Mouse (Mus musculus): ENCODE measurements around the gene Slc17a2. TPM values are rescaled to one million over a fixed set of nuclear protein-coding genes. Genes with fewer than 3 reads are reported as not detected.

Slc17a2 gene
- polyA plus RNA-seq (2012; rRNA removed; ENCODE audit: low replicate concordance) = not detected in 2 replicates

DNA sequence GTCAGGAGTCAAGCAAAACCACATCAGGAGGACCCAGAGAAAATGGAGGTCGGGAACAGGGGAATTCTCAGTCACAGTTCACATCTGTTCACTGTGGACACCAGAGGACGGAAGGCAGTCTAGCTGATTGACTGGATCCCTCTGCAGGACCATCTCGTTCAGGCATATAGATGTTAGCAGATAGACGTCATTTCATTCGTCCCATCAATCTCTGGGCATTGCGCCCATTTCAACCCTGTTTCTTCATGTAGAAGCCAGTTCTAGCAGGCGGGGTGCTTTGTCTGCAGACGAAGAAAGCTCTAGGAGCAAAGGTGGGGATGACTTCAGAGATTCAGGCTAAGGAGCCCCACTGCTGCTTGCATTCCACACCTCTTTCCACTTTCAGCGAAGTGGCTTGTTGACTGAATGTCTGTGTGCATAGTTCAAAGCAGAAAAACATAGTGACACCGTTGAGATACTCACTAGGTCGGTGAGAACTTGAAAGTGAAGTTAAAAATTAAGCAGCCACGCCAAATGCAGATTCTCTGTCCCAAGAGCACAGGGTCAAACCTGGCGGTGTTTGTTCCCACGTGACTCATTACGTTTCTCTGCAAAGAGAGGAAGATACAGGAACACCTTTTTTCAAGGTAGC lies at the start of gene Slc17a2:
Gene Slc17a2, plus strand, starts transcription at position 572 of the 631 bp plus-strand sequence.

DNA sequence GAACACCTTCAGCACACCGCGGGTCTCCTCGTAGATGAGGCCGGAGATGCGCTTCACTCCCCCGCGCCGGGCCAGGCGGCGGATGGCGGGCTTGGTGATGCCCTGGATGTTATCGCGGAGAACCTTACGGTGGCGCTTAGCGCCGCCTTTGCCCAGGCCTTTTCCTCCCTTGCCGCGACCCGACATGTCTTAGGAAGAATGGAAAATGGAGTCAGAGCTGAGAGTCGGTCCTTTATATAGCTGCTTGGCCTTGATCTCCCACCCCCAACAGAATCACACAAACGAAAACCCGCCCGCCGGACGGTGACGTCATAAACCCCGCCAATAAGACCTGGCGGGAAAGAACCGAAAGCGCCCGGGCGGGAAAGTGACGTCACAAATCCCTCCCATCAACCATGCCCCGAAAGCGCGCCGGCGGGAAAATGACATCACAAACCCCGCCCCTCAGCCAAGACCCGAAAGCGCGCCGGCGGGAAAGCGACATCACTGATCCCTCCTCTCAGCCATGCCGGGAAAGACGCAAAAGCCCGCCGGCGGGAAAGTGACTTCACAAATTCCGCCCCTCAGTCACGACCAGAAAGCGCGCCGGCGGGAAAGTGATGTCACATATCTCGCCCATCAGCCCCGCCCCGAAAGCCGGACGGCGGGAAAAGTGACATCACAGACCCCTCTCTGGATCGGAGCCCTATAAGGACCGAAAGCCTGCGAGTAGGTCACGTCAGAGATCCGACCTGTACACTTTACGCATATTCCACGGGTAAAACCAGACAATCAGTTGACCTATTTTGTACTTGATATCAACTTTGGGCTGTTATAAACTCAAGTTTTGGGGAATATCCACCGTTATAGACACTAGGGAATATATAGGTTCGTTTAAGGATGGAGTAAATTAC lies 45.6 kb upstream of the Slc17a2 start, which contains the start of gene Hist1h4a:
Gene Hist1h4a, minus strand, starts transcription at position 259 of the 893 bp plus-strand sequence.

DNA sequence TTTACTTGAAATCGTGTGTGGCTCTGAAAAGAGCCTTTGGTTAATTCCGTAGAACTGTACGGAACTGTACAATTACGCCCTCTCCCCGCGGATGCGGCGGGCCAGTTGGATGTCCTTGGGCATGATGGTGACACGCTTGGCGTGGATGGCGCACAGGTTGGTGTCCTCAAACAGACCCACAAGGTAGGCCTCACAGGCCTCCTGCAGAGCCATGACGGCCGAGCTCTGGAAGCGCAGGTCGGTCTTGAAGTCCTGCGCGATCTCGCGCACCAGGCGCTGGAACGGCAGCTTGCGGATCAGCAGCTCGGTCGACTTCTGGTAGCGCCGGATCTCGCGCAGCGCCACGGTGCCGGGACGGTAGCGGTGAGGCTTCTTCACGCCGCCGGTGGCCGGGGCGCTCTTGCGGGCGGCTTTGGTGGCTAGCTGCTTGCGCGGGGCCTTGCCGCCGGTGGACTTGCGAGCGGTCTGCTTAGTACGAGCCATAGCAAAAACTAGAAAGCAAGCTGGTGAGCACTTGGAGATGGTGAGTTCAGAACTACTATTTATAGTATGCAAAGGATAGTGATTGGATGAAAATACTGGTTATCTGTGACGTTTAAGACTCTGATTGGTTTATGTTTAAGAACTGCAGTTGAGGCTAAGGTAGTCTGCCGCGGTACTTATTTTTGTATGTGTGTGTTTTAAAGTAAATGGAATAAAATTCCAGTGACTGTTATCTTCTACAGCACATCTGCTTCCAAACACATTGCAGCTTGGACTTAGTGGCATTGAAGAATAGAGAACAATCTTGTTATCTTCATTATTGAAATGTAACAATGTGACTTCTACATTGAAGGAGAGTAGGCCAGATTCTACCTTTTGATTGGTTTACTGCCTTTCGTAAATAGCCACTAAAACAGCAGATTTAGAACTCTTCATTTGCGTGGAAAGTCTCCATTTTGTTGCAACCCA lies 44.6 kb upstream of the Slc17a2 start, which contains the start of gene Hist1h3a:
Gene Hist1h3a, minus strand, starts transcription at position 516 of the 951 bp plus-strand sequence.

DNA sequence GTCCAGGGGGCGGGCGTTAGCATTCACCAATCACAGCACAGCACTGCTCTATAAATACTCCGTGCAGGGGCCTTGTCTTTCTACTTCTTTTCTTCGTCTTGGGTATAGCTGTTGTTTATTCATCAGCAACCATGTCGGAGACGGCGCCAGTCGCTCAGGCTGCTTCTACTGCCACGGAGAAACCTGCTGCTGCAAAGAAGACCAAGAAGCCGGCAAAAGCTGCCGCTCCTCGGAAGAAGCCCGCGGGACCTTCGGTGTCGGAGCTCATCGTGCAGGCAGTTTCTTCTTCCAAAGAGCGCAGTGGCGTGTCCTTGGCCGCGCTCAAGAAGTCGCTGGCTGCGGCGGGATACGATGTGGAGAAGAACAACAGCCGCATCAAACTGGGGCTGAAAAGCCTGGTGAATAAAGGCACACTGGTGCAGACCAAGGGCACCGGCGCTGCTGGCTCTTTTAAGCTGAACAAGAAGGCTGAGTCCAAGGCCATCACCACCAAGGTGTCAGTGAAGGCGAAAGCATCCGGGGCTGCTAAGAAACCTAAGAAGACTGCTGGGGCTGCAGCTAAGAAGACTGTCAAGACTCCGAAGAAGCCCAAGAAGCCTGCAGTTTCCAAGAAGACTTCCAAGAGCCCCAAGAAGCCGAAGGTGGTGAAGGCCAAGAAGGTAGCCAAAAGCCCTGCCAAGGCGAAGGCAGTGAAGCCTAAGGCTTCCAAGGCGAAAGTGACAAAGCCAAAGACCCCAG lies 43.0 kb upstream of the Slc17a2 start, which contains the start of gene Hist1h1a:
Gene Hist1h1a, plus strand, starts transcription at position 81 of the 738 bp plus-strand sequence.

DNA sequence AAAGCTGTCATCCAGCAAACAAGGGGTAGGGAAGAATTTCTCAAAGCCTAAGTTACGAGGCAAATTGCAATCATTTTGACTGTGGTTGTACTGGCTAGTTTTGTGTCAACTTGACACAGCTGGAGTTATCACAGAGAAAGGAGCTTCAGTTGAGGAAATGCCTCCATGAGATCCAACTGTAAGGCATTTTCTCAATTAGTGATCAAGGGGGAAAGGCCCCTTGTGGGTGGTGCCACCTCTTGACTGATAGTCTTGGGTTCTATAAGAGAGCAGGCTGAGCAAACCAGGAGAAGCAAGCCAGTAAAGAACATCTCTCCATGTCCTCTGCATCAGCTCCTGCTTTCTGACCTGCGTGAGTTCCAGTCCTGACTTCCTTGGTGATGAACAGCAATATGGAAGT lies 37.2 kb upstream of the Slc17a2 start, which contains the start of gene Trim38:
Gene Trim38, plus strand, starts transcription at position 301 of the 400 bp plus-strand sequence.

DNA sequence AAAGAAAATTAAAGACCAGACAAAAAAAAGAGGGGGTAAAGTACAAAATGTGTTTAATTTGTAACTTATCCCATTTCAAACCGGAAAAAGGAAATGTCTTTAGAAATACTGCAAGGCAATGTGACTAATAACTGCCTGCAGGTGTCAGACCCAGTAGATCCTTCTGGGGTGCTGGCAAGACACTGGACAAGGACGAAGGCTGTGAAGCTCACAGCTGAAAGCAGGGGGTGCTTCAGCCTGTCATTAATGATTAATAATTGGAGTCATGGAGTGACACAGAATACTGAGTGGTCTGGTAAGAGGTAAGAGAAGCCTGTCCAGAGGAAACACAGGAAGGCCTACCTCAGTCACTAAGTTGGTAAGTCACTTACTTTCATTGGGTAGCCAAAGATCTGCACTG lies 32.5 kb downstream of the Slc17a2 start, which contains the start of gene Slc17a3:
Gene Slc17a3, plus strand, starts transcription at position 127 of the 400 bp plus-strand sequence.

DNA sequence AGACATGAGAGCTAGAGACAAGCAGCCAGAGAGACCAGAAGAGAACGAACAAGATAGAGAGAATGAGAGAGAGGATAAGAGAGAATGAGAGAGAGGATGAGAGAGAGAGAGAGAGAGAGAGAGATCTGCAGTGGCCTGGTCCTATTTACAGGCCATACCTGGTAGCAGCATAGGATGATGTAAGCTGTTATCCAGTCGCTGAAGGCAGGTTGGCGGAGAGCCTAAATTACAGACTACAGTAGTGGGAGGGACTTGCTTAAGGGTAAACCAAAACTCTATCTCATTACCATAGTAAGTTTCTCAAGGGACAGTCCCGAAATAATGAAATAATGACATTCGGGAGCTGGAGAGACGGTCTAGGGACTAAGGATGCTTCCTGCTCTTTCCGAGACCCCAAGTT lies 60.6 kb downstream of the Slc17a2 start, which contains the start of gene Slc17a1:
Gene Slc17a1, plus strand, starts transcription at position 346 of the 400 bp plus-strand sequence.

Other genes with a start within 250 kb of the Slc17a2 start
- 4.3 and 14.6 TPM in 2 replicates for gene Hist1h3e, start 244.6 kb upstream of the Slc17a2 start, polyA plus RNA-seq (2012; rRNA removed; ENCODE audit: low replicate concordance)
- gene Hist1h2ae, start 235.8 kb upstream of the Slc17a2 start, polyA plus RNA-seq (2012; rRNA removed; ENCODE audit: low replicate concordance) = 0.97 and 6.5 TPM in 2 replicates
- gene Hist1h2bg, start 235.6 kb upstream of the Slc17a2 start, polyA plus RNA-seq (2012; rRNA removed; ENCODE audit: low replicate concordance) = 13.0 and 39.0 TPM in 2 replicates
- gene Hist1h2bf, start 232.8 kb upstream of the Slc17a2 start, polyA plus RNA-seq (2012; rRNA removed; ENCODE audit: low replicate concordance) = 7.1 TPM in 1 of 2 replicates, not detected in the other
- 1.2 and 2.4 TPM in 2 replicates for gene Hist1h2ad, start 232.6 kb upstream of the Slc17a2 start, polyA plus RNA-seq (2012; rRNA removed; ENCODE audit: low replicate concordance)
- 3.8 and 10.6 TPM in 2 replicates for gene Hist1h3d, start 231.2 kb upstream of the Slc17a2 start, polyA plus RNA-seq (2012; rRNA removed; ENCODE audit: low replicate concordance)
- 3.8 and 10.8 TPM in 2 replicates for gene Hist1h4d, start 225.4 kb upstream of the Slc17a2 start, polyA plus RNA-seq (2012; rRNA removed; ENCODE audit: low replicate concordance)
- gene Hist1h2be, start 185.9 kb upstream of the Slc17a2 start, polyA plus RNA-seq (2012; rRNA removed; ENCODE audit: low replicate concordance) = 3.5 and 10.2 TPM in 2 replicates
- 2.3 and 5.0 TPM in 2 replicates for gene Hist1h1e, start 184.4 kb upstream of the Slc17a2 start, polyA plus RNA-seq (2012; rRNA removed; ENCODE audit: low replicate concordance)
- 0.29 and 0.85 TPM in 2 replicates for gene Hist1h2ac, start 123.0 kb upstream of the Slc17a2 start, polyA plus RNA-seq (2012; rRNA removed; ENCODE audit: low replicate concordance)
- 245 and 394 TPM in 2 replicates for gene Hist1h2bc, start 122.8 kb upstream of the Slc17a2 start, polyA plus RNA-seq (2012; rRNA removed; ENCODE audit: low replicate concordance)
- not detected in 2 replicates for gene Hist1h1t, start 111.2 kb upstream of the Slc17a2 start, polyA plus RNA-seq (2012; rRNA removed; ENCODE audit: low replicate concordance)
- gene Hist1h4c, start 108.5 kb upstream of the Slc17a2 start, polyA plus RNA-seq (2012; rRNA removed; ENCODE audit: low replicate concordance) = 5.8 TPM in 2 replicates
- 45.6 and 144 TPM in 2 replicates for gene Hfe, start 96.1 kb upstream of the Slc17a2 start, polyA plus RNA-seq (2012; rRNA removed; ENCODE audit: low replicate concordance)
- 73.0 and 92.8 TPM in 2 replicates for gene Hist1h1c, start 68.2 kb upstream of the Slc17a2 start, polyA plus RNA-seq (2012; rRNA removed; ENCODE audit: low replicate concordance)
- gene Hist1h3c, start 61.4 kb upstream of the Slc17a2 start, polyA plus RNA-seq (2012; rRNA removed; ENCODE audit: low replicate concordance) = 0.89 and 13.7 TPM in 2 replicates
- 7.3 and 9.2 TPM in 2 replicates for gene Hist1h2bb, start 60.3 kb upstream of the Slc17a2 start, polyA plus RNA-seq (2012; rRNA removed; ENCODE audit: low replicate concordance)
- gene Hist1h2ab, start 55.9 kb upstream of the Slc17a2 start, polyA plus RNA-seq (2012; rRNA removed; ENCODE audit: low replicate concordance) = 1.4 and 13.7 TPM in 2 replicates
- 2.3 and 17.2 TPM in 2 replicates for gene Hist1h3b, start 54.7 kb upstream of the Slc17a2 start, polyA plus RNA-seq (2012; rRNA removed; ENCODE audit: low replicate concordance)
- gene Hist1h4b, start 50.0 kb upstream of the Slc17a2 start, polyA plus RNA-seq (2012; rRNA removed; ENCODE audit: low replicate concordance) = 7.7 TPM in 1 of 2 replicates, not detected in the other
- 7.6 and 9.8 TPM in 2 replicates for gene Hist1h4a, start 45.8 kb upstream of the Slc17a2 start, polyA plus RNA-seq (2012; rRNA removed; ENCODE audit: low replicate concordance)
- 1.3 and 14.9 TPM in 2 replicates for gene Hist1h3a, start 44.6 kb upstream of the Slc17a2 start, polyA plus RNA-seq (2012; rRNA removed; ENCODE audit: low replicate concordance)
- gene Hist1h1a, start 43.3 kb upstream of the Slc17a2 start, polyA plus RNA-seq (2012; rRNA removed; ENCODE audit: low replicate concordance) = 0.17 and 0.86 TPM in 2 replicates
- 0.24 TPM in 1 of 2 replicates, not detected in the other for gene Trim38, start 37.1 kb upstream of the Slc17a2 start, polyA plus RNA-seq (2012; rRNA removed; ENCODE audit: low replicate concordance)
- gene Slc17a3, start 32.4 kb downstream of the Slc17a2 start, polyA plus RNA-seq (2012; rRNA removed; ENCODE audit: low replicate concordance) = not detected in 2 replicates
- not detected in 2 replicates for gene Slc17a1, start 60.8 kb downstream of the Slc17a2 start, polyA plus RNA-seq (2012; rRNA removed; ENCODE audit: low replicate concordance)
- gene Slc17a4, start 108.0 kb downstream of the Slc17a2 start, polyA plus RNA-seq (2012; rRNA removed; ENCODE audit: low replicate concordance) = not detected in 2 replicates
- gene Hist1h2ba, start 127.2 kb downstream of the Slc17a2 start, polyA plus RNA-seq (2012; rRNA removed; ENCODE audit: low replicate concordance) = not detected in 2 replicates
- gene Hist1h2aa, start 127.5 kb downstream of the Slc17a2 start, polyA plus RNA-seq (2012; rRNA removed; ENCODE audit: low replicate concordance) = not detected in 2 replicates
- not detected in 2 replicates for gene Scgn, start 184.2 kb downstream of the Slc17a2 start, polyA plus RNA-seq (2012; rRNA removed; ENCODE audit: low replicate concordance)

All from subcutaneous adipose tissue, adult 2 months (tissue).